Mouse (Mus musculus) embryonic fibroblast, embryonic 13.5 days (primary cell): Measurements from ENCODE around the gene Camk2d. TPM values are rescaled to one million over a fixed set of nuclear protein-coding genes. Genes with fewer than 3 reads are reported as not detected.

Experiments used
- H3K27ac ChIP-seq: 2 replicates; pipeline ENCODE4 v1.5.1; 2012; ENCODE audit warnings: low read length, control low read depth, inconsistent platforms; ENCODE audit not compliant: insufficient read depth
- H3K4me1 ChIP-seq: 2 replicates; pipeline ENCODE4 v1.6.1; 2011; ENCODE audit warnings: low read length; ENCODE audit not compliant: control insufficient read depth, insufficient read depth
- H3K4me3 ChIP-seq: 2 replicates; pipeline ENCODE4 v1.5.1; 2011; ENCODE audit warnings: mild to moderate bottlenecking, control low read depth, low read length; ENCODE audit not compliant: insufficient read depth
- CTCF ChIP-seq: IDR thresholded peaks from 2 replicates; pipeline ENCODE4 v1.5.1; 2011; ENCODE audit warnings: mild to moderate bottlenecking, control low read depth, low read length, moderate library complexity, borderline replicate concordance; ENCODE audit not compliant: insufficient read depth
- POLR2A ChIP-seq: IDR thresholded peaks from 2 replicates; pipeline ENCODE4 v1.6.1; 2011; ENCODE audit warnings: low read depth, mild to moderate bottlenecking, control low read depth, low read length, moderate library complexity
- polyA plus RNA-seq: library from polyadenylated mRNA; stranded (reverse); fragments of >200 nt; gene quantifications from 2 replicates; pipeline ENCODE4 v1.2.4, GENCODE M21; 2011; ENCODE audit warnings: low read depth; ENCODE audit not compliant: missing spikeins, insufficient read length

The Camk2d gene
- polyA plus RNA-seq, 1 experiment: 186 TPM

- TF ChIP-seq CTCF: no peak
- TF ChIP-seq POLR2A: no peak
- Histone ChIP-seq H3K27ac (no peak overlapping the region), H3K4me1 (peaks cover 9% of the 10 kb centered on the region), H3K4me3 (no peak overlapping the region)
Measured at GRCm38 (mm10) chr3:126751377-126752098, 155.4 kb downstream of the Camk2d start.

- Histone ChIP-seq H3K4me1 (peaks cover 4% of the 10 kb centered on the region; the same call in 1 of the 2 replicates), H3K27ac (no peak overlapping the region), H3K4me3 (no peak overlapping the region)
- no peak for TF ChIP-seq CTCF
- TF ChIP-seq POLR2A: no peak
Measured at GRCm38 (mm10) chr3:126752978-126753377, 156.9 kb downstream of the Camk2d start.

- H3K27ac ChIP-seq: no peak overlapping the region
- peaks cover 6% of the 10 kb centered on the region; the same call in 1 of the 2 replicates for H3K4me1 ChIP-seq
- no peak overlapping the region for H3K4me3 ChIP-seq
- TF ChIP-seq CTCF (no peak), POLR2A (no peak)
Measured at GRCm38 (mm10) chr3:126758398-126758797, 162.3 kb downstream of the Camk2d start.

GRCm38 (mm10) chr3:126760608-126761007 is 164.5 kb downstream of the Camk2d start:
- H3K27ac ChIP-seq: no peak overlapping the region
- TF ChIP-seq CTCF (no peak), POLR2A (no peak)
- H3K4me1 ChIP-seq: peaks cover 6% of the 10 kb centered on the region; the same call in 1 of the 2 replicates
- H3K4me3 ChIP-seq: no peak overlapping the region

GRCm38 (mm10) chr3:126764745-126765144 is 168.6 kb downstream of the Camk2d start:
- Histone ChIP-seq H3K4me3 (no peak overlapping the region), H3K4me1 (peaks cover 6% of the 10 kb centered on the region; the same call in 1 of the 2 replicates), H3K27ac (no peak overlapping the region)
- TF ChIP-seq CTCF (no peak), POLR2A (no peak)

- H3K27ac ChIP-seq: no peak overlapping the region
- no peaks in the 10 kb centered on the region for H3K4me1 ChIP-seq
- H3K4me3 ChIP-seq: no peak overlapping the region
- TF ChIP-seq POLR2A: no peak
- no peak for TF ChIP-seq CTCF
Measured at GRCm38 (mm10) chr3:126770056-126770455, 174.0 kb downstream of the Camk2d start.

GRCm38 (mm10) chr3:126771032-126771431 is 174.9 kb downstream of the Camk2d start:
- Histone ChIP-seq H3K4me3 (no peak overlapping the region), H3K27ac (no peak overlapping the region), H3K4me1 (no peaks in the 10 kb centered on the region)
- no peak for TF ChIP-seq POLR2A
- no peak for TF ChIP-seq CTCF

- Histone ChIP-seq H3K4me1 (no peaks in the 10 kb centered on the region), H3K4me3 (no peak overlapping the region), H3K27ac (no peak overlapping the region)
- TF ChIP-seq POLR2A (no peak), CTCF (peak; percentile 69; the same call in 1 of the 2 replicates)
Measured at GRCm38 (mm10) chr3:126771541-126771940, 175.4 kb downstream of the Camk2d start.

GRCm38 (mm10) chr3:126776001-126776400 is 179.9 kb downstream of the Camk2d start:
- Histone ChIP-seq H3K4me3 (no peak overlapping the region), H3K27ac (no peak overlapping the region), H3K4me1 (no peaks in the 10 kb centered on the region)
- TF ChIP-seq CTCF (no peak), POLR2A (no peak)

- no peaks in the 10 kb centered on the region for H3K4me1 ChIP-seq
- TF ChIP-seq CTCF (no peak), POLR2A (no peak)
- no peak overlapping the region for H3K27ac ChIP-seq
- no peak overlapping the region for H3K4me3 ChIP-seq
Measured at GRCm38 (mm10) chr3:126777101-126777500, 181.0 kb downstream of the Camk2d start.
